Mouse (Mus musculus): ENCODE data around the gene Wdfy4. TPM values are rescaled to one million over a fixed set of nuclear protein-coding genes. Genes with fewer than 3 reads are reported as not detected.

Gene Wdfy4
- polyA plus RNA-seq (2015; fragmentation: Illumina TruSeq; extraction: RNeasy Lipid Tissue Mini Kit (QIAGEN cat#74804); ENCODE audit: insufficient read depth, low replicate concordance): 125 TPM

DNA sequence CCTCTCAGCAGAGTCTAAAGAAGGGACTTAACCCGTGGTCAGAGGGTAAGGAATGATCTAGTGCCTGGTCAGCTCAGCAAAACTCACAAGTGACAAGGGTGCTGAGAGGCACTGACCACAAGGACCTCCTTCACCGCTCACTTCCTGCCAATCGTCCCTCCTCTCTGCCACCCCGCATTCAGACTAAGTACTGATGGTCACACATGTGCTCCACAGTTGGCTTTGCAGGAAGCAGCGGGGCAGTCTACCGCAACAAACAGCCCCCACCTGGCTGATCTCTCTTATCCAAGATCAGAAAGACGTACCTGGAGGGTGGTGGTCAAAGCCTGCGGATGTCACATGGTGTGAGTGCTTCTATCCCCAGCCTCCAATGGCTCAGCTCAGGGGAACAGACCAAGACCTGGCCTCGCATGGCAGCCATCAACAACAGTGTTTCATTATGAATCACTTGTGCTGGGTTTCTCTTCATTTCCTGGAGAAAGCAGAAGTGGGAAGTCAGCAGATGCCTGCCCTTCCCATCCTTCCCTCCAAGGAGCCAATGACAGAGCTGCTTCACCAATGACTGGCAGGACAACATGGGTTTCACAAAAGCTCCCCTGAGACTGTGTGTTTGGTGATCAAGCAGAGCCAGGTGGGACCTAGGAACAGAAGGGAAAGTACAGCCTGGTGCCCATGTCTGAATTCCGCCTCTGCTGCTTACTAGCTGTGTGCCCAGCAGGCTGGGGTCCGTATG is at the start of gene Wdfy4:
Wdfy4 (minus strand) TSS at position 441 of the 733 bp plus-strand sequence.

DNA sequence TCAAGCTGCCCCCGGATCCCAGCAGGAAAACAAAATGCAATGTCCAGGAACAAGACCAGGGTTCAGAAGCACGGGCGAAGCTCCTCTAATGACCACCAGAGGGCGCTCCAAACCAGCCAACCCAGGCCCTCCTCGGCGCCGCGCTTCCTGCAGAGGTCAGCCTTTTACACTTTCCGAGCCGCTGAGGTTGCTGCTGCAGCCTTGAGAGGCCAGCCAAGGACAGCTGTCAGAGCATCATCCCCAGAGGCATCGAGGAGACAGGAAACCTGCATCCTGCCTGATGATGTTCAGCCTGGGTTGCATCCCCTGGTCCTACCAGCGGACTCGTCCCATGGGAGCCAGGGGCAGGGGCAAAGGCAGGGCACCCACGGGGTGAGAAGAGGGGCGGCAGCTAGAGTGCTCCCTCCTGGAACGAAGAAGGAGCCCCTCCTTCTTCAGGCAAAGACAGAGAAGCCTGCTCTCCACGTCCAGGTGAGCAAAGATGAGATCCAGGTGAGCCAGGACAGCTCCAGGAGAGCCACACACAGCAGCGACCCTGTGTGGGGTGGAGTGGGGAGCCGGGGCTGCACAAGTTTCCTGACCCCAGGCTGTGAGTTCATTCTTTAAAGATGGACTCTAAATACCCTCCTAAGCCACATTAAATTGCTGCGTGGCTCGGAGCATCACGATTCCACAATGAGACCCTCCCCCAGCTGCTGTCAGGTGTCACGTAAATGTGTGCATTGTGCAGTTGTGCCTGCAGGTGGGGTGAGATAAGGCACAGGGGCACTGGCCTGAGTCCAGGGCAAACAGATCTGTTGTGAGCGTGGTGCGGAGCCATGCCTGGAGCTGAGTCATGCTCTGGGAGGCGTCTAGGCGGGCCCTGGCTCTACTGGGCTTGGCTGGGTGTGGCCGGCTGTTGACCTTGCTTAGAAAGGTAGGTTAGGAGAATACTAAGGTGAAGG is 28.8 kb upstream of the Wdfy4 start, which contains the start of gene Arhgap22:
Arhgap22 (plus strand) TSS at position 204 of the 944 bp plus-strand sequence.

DNA sequence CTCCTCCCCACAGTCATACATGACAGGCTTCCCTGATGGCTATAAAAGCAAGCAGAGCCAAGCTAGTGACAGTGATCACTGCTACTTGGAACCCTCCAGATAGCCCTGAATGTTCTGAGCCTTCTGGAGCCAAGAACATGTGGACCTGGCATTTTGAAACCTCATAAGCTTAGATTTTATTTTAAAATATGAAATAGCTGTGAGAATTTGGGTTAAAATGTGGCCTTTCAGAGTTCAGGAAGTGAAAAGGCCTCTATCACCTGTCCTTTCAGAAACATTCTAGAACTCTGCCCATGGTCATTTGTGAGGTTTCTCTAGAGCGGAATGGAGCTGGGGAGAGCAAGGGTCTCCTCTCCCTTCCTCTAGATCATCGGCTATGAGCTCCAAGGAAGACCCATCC is 194.2 kb downstream of the Wdfy4 start, which contains the start of gene Lrrc18:
Lrrc18 (plus strand) TSS at position 301 of the 400 bp plus-strand sequence.

Other genes starting within 250 kb of the Wdfy4 start
- 0.17 TPM for gene Lrrc18, start 194.1 kb downstream of the Wdfy4 start, polyA plus RNA-seq (2015; fragmentation: Illumina TruSeq; extraction: RNeasy Lipid Tissue Mini Kit (QIAGEN cat#74804); ENCODE audit: insufficient read depth, low replicate concordance)
- 2.5 TPM for gene Arhgap22, start 28.5 kb upstream of the Wdfy4 start, polyA plus RNA-seq (2015; fragmentation: Illumina TruSeq; extraction: RNeasy Lipid Tissue Mini Kit (QIAGEN cat#74804); ENCODE audit: insufficient read depth, low replicate concordance)

All from spleen, adult 10 weeks (tissue).